Mouse (Mus musculus): ENCODE measurements around the gene Ndufs8. TPM values are rescaled to one million over a fixed set of nuclear protein-coding genes. Genes with fewer than 3 reads are reported as not detected.

Ndufs8 gene
- total and polyA plus RNA-seq, 2 experiments from 2014 or later = 137 to 261 TPM

- no peak overlapping the region for H3K4me3 ChIP-seq (ENCODE audit: low read depth, low read length)
- H3K9me3 ChIP-seq (ENCODE audit: low read length) = no peaks in the 10 kb centered on the region
- no peak overlapping the region for H3K4me2 ChIP-seq (ENCODE audit: low read depth)
- no peak for ATAC-seq
- 0 out of 2 replicates have a peak, but pooled peaks cover 3% of the 10 kb centered on the region for H3K4me1 ChIP-seq (ENCODE audit: insufficient read depth)
- H3K9ac ChIP-seq = no peak overlapping the region
- peaks cover 18% of the 10 kb centered on the region; the same call in 1 of the 2 replicates for H3K36me3 ChIP-seq (ENCODE audit: insufficient read depth)
- TF ChIP-seq CTCF (IDR thresholded peaks at IDR 0.05; ENCODE audit: low read depth) = no peak
- H3K27ac ChIP-seq (ENCODE audit: low read depth, low read length) = no peak overlapping the region
- WGBS = 61% methylated on average over 10 of the region's 10 CpGs
- no peak for DNase-seq
- no peaks in the 10 kb centered on the region for H3K27me3 ChIP-seq (ENCODE audit: insufficient read depth, low read length)
Observed at GRCm38 (mm10) chr19:3904363-3904675, 8.3 kb downstream of the Ndufs8 start.

GRCm38 (mm10) chr19:3903648-3904362 is 8.8 kb downstream of the Ndufs8 start:
- Histone ChIP-seq H3K4me3 (ENCODE audit: low read depth, low read length) (no peak overlapping the region), H3K4me1 (ENCODE audit: insufficient read depth) (0 out of 2 replicates have a peak, but pooled peaks cover 3% of the 10 kb centered on the region), H3K4me2 (ENCODE audit: low read depth) (no peak overlapping the region), H3K9me3 (ENCODE audit: low read length) (no peaks in the 10 kb centered on the region), H3K27ac (ENCODE audit: low read depth, low read length) (no peak overlapping the region), H3K36me3 (ENCODE audit: insufficient read depth) (peaks cover 13% of the 10 kb centered on the region; the same call in 1 of the 2 replicates), H3K9ac (no peak overlapping the region), H3K27me3 (ENCODE audit: insufficient read depth, low read length) (no peaks in the 10 kb centered on the region)
- ATAC-seq (no peak), DNase-seq (no peak)
- TF ChIP-seq CTCF (IDR thresholded peaks at IDR 0.05; ENCODE audit: low read depth) = no peak
- 70% methylated on average over 25 of the region's 25 CpGs for WGBS

- Histone ChIP-seq H3K27ac (ENCODE audit: low read depth, low read length) (no peak overlapping the region), H3K9me3 (ENCODE audit: low read length) (no peaks in the 10 kb centered on the region), H3K27me3 (ENCODE audit: insufficient read depth, low read length) (no peaks in the 10 kb centered on the region), H3K4me3 (ENCODE audit: low read depth, low read length) (no peak overlapping the region), H3K9ac (no peak overlapping the region), H3K36me3 (ENCODE audit: insufficient read depth) (peaks cover 6% of the 10 kb centered on the region; the same call in 1 of the 2 replicates), H3K4me2 (ENCODE audit: low read depth) (no peak overlapping the region), H3K4me1 (ENCODE audit: insufficient read depth) (0 out of 2 replicates have a peak, but pooled peaks cover 3% of the 10 kb centered on the region)
- ATAC-seq (no peak), DNase-seq (no peak)
- no peak for TF ChIP-seq CTCF (IDR thresholded peaks at IDR 0.05; ENCODE audit: low read depth)
- WGBS = 77% methylated on average over 12 of the region's 12 CpGs
Observed at GRCm38 (mm10) chr19:3902966-3903365, 9.6 kb downstream of the Ndufs8 start.

- 92% methylated on average over 4 of the region's 4 CpGs for WGBS
- Histone ChIP-seq H3K9ac (no peak overlapping the region), H3K27ac (ENCODE audit: low read depth, low read length) (no peak overlapping the region), H3K36me3 (ENCODE audit: insufficient read depth) (peaks cover 31% of the 10 kb centered on the region; the same call in 1 of the 2 replicates), H3K4me1 (ENCODE audit: insufficient read depth) (no peaks in the 10 kb centered on the region), H3K4me3 (ENCODE audit: low read depth, low read length) (no peak overlapping the region), H3K9me3 (ENCODE audit: low read length) (no peaks in the 10 kb centered on the region), H3K27me3 (ENCODE audit: insufficient read depth, low read length) (no peaks in the 10 kb centered on the region), H3K4me2 (ENCODE audit: low read depth) (no peak overlapping the region)
- ATAC-seq (no peak), DNase-seq (no peak)
- no peak for TF ChIP-seq CTCF (IDR thresholded peaks at IDR 0.05; ENCODE audit: low read depth)
Observed at GRCm38 (mm10) chr19:3899618-3900017, 13.0 kb downstream of the Ndufs8 start.

- H3K9ac ChIP-seq = no peak overlapping the region
- H3K9me3 ChIP-seq (ENCODE audit: low read length) = no peaks in the 10 kb centered on the region
- H3K4me1 ChIP-seq (ENCODE audit: insufficient read depth) = no peaks in the 10 kb centered on the region
- no peak for DNase-seq
- no peaks in the 10 kb centered on the region for H3K27me3 ChIP-seq (ENCODE audit: insufficient read depth, low read length)
- 84% methylated on average over 7 of the region's 7 CpGs for WGBS
- no peak for ATAC-seq
- TF ChIP-seq CTCF (IDR thresholded peaks at IDR 0.05; ENCODE audit: low read depth) = no peak
- H3K36me3 ChIP-seq (ENCODE audit: insufficient read depth) = peaks cover 36% of the 10 kb centered on the region
- H3K4me3 ChIP-seq (ENCODE audit: low read depth, low read length) = no peak overlapping the region
- no peak overlapping the region for H3K27ac ChIP-seq (ENCODE audit: low read depth, low read length)
- no peak overlapping the region for H3K4me2 ChIP-seq (ENCODE audit: low read depth)
Observed at GRCm38 (mm10) chr19:3898952-3899351, 13.6 kb downstream of the Ndufs8 start.

GRCm38 (mm10) chr19:3897557-3897956 is 15.0 kb downstream of the Ndufs8 start:
- whole genome bisulfite sequencing = 95% methylated on average over 5 of the region's 5 CpGs
- H3K9ac ChIP-seq = no peak overlapping the region
- H3K9me3 ChIP-seq (ENCODE audit: low read length) = no peaks in the 10 kb centered on the region
- H3K4me3 ChIP-seq (ENCODE audit: low read depth, low read length) = no peak overlapping the region
- TF ChIP-seq CTCF (IDR thresholded peaks at IDR 0.05; ENCODE audit: low read depth) = no peak
- H3K27me3 ChIP-seq (ENCODE audit: insufficient read depth, low read length) = no peaks in the 10 kb centered on the region
- no peak overlapping the region for H3K27ac ChIP-seq (ENCODE audit: low read depth, low read length)
- H3K4me2 ChIP-seq (ENCODE audit: low read depth) = no peak overlapping the region
- ATAC-seq = no peak
- H3K4me1 ChIP-seq (ENCODE audit: insufficient read depth) = no peaks in the 10 kb centered on the region
- DNase-seq = no peak
- H3K36me3 ChIP-seq (ENCODE audit: insufficient read depth) = peaks cover 49% of the 10 kb centered on the region

- no peak overlapping the region for H3K4me2 ChIP-seq (ENCODE audit: low read depth)
- H3K36me3 ChIP-seq (ENCODE audit: insufficient read depth) = peaks cover 57% of the 10 kb centered on the region
- H3K4me3 ChIP-seq (ENCODE audit: low read depth, low read length) = no peak overlapping the region
- no peaks in the 10 kb centered on the region for H3K9me3 ChIP-seq (ENCODE audit: low read length)
- ATAC-seq (no peak), DNase-seq (no peak)
- no peak for TF ChIP-seq CTCF (IDR thresholded peaks at IDR 0.05; ENCODE audit: low read depth)
- 93% methylated on average over 10 of the region's 10 CpGs for WGBS
- 0 out of 2 replicates have a peak overlapping the region, but pooled peaks have one; percentile 15 for H3K27ac ChIP-seq (ENCODE audit: low read depth, low read length)
- H3K27me3 ChIP-seq (ENCODE audit: insufficient read depth, low read length) = no peaks in the 10 kb centered on the region
- no peaks in the 10 kb centered on the region for H3K4me1 ChIP-seq (ENCODE audit: insufficient read depth)
- no peak overlapping the region for H3K9ac ChIP-seq
Observed at GRCm38 (mm10) chr19:3896208-3896607, 16.4 kb downstream of the Ndufs8 start.
